Mouse (Mus musculus) bone marrow macrophage, adult 2 months (primary cell): ENCODE data around the gene Map3k7cl.

Experiments
- CTCF ChIP-seq: IDR thresholded peaks from 2 replicates; pipeline ENCODE4 v1.5.1; 2012; ENCODE audit warnings: low read depth, mild to moderate bottlenecking, low read length, moderate library complexity
- POLR2A ChIP-seq: IDR thresholded peaks from 2 replicates; pipeline ENCODE4 v1.6.1; 2012; ENCODE audit warnings: mild to moderate bottlenecking, low read depth, low read length, borderline replicate concordance

DNA sequence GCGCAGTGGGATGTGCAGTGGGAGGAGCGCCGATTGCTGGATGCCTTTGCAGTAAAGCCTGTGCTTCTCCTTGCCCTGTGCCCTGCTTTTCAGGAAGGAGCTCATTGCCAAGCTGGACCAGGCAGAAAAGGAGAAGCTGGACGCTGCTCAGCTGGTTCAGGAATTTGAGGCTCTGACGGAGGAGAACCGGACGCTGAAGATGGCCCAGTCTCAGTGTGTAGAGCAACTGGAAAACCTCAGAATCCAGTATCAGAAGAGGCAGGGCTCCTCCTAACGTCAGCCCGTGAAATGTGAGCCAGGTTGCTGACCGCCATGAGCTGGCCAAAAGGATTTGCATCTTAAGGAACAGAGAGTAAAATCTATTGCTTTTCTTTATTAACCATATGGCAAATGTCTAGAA lies 41.0 kb downstream of the Map3k7cl start:
- TF ChIP-seq CTCF (no peak), POLR2A (no peak)
